Mouse (Mus musculus) MEL (cell line): ENCODE data around the gene Gm29776. TPM values are rescaled to one million over a fixed set of nuclear protein-coding genes. Genes with fewer than 3 reads are reported as not detected.
A peak's percentile ranks its signal among the peaks of the same experiment; 100 is the strongest.

Experiments
- DNase-seq: peaks from one replicate; pipeline ENCODE4 v3.0.0; 2011; ENCODE audit warnings: low read depth, low spot score
- H3K27ac ChIP-seq: 2 replicates; pipeline ENCODE4 v1.5.1; 2012; ENCODE audit warnings: low read depth, mild to moderate bottlenecking, control low read depth, low read length, moderate library complexity; ENCODE audit not compliant: control insufficient read depth
- H3K27me3 ChIP-seq, 2 experiments: fragments of 150-350 bp in 1 of 2; sonication (generic) in 1 of 2; 2 replicates each; pipeline ENCODE4 v1.6.1; 2012; ENCODE audit warnings: low read length in 2 of 2, mild to moderate bottlenecking in 2 of 2, improper control_type of control experiment in 1 of 2, moderate library complexity in 1 of 2; ENCODE audit not compliant: insufficient read depth in 2 of 2, control insufficient read depth in 1 of 2
- H3K36me3 ChIP-seq, 2 experiments: 2 replicates each; pipeline ENCODE4 v1.6.1; 2012 to 2014; ENCODE audit warnings: low read length in 2 of 2, improper control_type of control experiment in 1 of 2, inconsistent platforms in 1 of 2, mild to moderate bottlenecking in 1 of 2; ENCODE audit not compliant: insufficient read depth in 2 of 2, control insufficient read depth in 1 of 2
- H3K4me1 ChIP-seq, 2 experiments: fragments of 150-350 bp in 1 of 2; sonication (generic) in 1 of 2; 2 replicates each; pipeline ENCODE4 v1.6.1; 2012; ENCODE audit warnings: low read length in 2 of 2, improper control_type of control experiment in 1 of 2, mild to moderate bottlenecking in 1 of 2; ENCODE audit not compliant: insufficient read depth in 2 of 2, control insufficient read depth in 1 of 2
- H3K4me3 ChIP-seq, 2 experiments: fragments of 150-350 bp in 1 of 2; sonication (generic) in 1 of 2; 2 replicates each; pipeline ENCODE4 v1.5.1; 2012; ENCODE audit warnings: low read depth in 2 of 2, low read length in 2 of 2, mild to moderate bottlenecking in 2 of 2, moderate library complexity in 2 of 2, control low read depth in 1 of 2, improper control_type of control experiment in 1 of 2; ENCODE audit not compliant: control insufficient read depth in 1 of 2, insufficient read depth in 1 of 2
- H3K79me2 ChIP-seq: 2 replicates; pipeline ENCODE4 v1.6.1; 2012; ENCODE audit warnings: mild to moderate bottlenecking, low read length, moderate library complexity; ENCODE audit not compliant: control insufficient read depth, poor library complexity, insufficient read depth
- H3K9ac ChIP-seq: 2 replicates; pipeline ENCODE4 v1.6.1; 2012; ENCODE audit warnings: low read depth, mild to moderate bottlenecking, control low read depth, low read length, moderate library complexity; ENCODE audit not compliant: control insufficient read depth, poor library complexity, severe bottlenecking
- H3K9me3 ChIP-seq: fragments of 150-350 bp; sonication (generic); replicated peaks from 2 replicates; pipeline ENCODE4 v1.6.1; 2012; ENCODE audit warnings: mild to moderate bottlenecking, low read length, improper control_type of control experiment, moderate library complexity; ENCODE audit not compliant: insufficient read depth
- BHLHE40 ChIP-seq: IDR thresholded peaks from 2 replicates; pipeline ENCODE4 v1.6.1; 2012; ENCODE audit warnings: low read depth, mild to moderate bottlenecking, inconsistent platforms, low read length, improper control_type of control experiment, borderline replicate concordance
- CTCF ChIP-seq, 3 experiments: IDR thresholded peaks in 2 of 3; conservative IDR thresholded peaks in 1 of 3; 2 replicates each; pipeline ENCODE4 v1.5.1; 2011 to 2012; ENCODE audit warnings: low read length in 3 of 3, low read depth in 2 of 3, mild to moderate bottlenecking in 2 of 3, improper control_type of control experiment in 1 of 3, inconsistent platforms in 1 of 3, mixed read lengths in 1 of 3, moderate library complexity in 1 of 3; ENCODE audit not compliant: control insufficient read depth in 1 of 3, insufficient read depth in 1 of 3, poor library complexity in 1 of 3, severe bottlenecking in 1 of 3
- E2F4 ChIP-seq: IDR thresholded peaks from 2 replicates; pipeline ENCODE4 v1.6.1; 2011; ENCODE audit warnings: low read depth, low read length, improper control_type of control experiment, borderline replicate concordance
- EP300 ChIP-seq, 2 experiments: IDR thresholded peaks; 2 replicates each; pipeline ENCODE4 v1.6.1; 2011; ENCODE audit warnings: improper control_type of control experiment in 2 of 2, low read length in 2 of 2, low read depth in 1 of 2, mild to moderate bottlenecking in 1 of 2
- GABPA ChIP-seq: IDR thresholded peaks from 2 replicates; pipeline ENCODE4 v1.6.1; 2012; ENCODE audit warnings: low read depth, mild to moderate bottlenecking, inconsistent platforms, low read length, improper control_type of control experiment, moderate library complexity
- HCFC1 ChIP-seq: IDR thresholded peaks from 2 replicates; pipeline ENCODE4 v1.6.1; 2012; ENCODE audit warnings: low read depth, mild to moderate bottlenecking, inconsistent platforms, low read length, improper control_type of control experiment, moderate library complexity
- KAT2A ChIP-seq: conservative IDR thresholded peaks from 2 replicates; pipeline ENCODE4 v1.6.1; 2012; ENCODE audit warnings: low read depth, low read length, improper control_type of control experiment, inconsistent platforms
- MAZ ChIP-seq: IDR thresholded peaks from 2 replicates; pipeline ENCODE4 v1.6.1; 2012; ENCODE audit warnings: low read depth, mild to moderate bottlenecking, inconsistent platforms, low read length, improper control_type of control experiment
- MEF2A ChIP-seq: IDR thresholded peaks from 2 replicates; pipeline ENCODE4 v1.6.1; 2014; ENCODE audit warnings: low read depth, mild to moderate bottlenecking, inconsistent platforms, low read length, improper control_type of control experiment; ENCODE audit not compliant: poor library complexity, insufficient replicate concordance, severe bottlenecking; ENCODE audit errors: extremely low read depth
- MYB ChIP-seq: IDR thresholded peaks from 2 replicates; pipeline ENCODE4 v1.6.1; 2011; ENCODE audit warnings: mild to moderate bottlenecking, low read depth, low read length, improper control_type of control experiment
- NELFE ChIP-seq: IDR thresholded peaks from 2 replicates; pipeline ENCODE4 v1.6.1; 2011; ENCODE audit warnings: low read depth, low read length, improper control_type of control experiment
- NRF1 ChIP-seq: IDR thresholded peaks from 2 replicates; pipeline ENCODE4 v1.6.1; 2014; ENCODE audit warnings: low read depth, mild to moderate bottlenecking, inconsistent platforms, low read length, improper control_type of control experiment, moderate library complexity; ENCODE audit not compliant: poor library complexity, insufficient read depth, severe bottlenecking
- POLR2AphosphoS2 ChIP-seq: IDR thresholded peaks from 2 replicates; pipeline ENCODE4 v1.6.1; 2011; ENCODE audit warnings: low read length, improper control_type of control experiment
- POLR2AphosphoS5 ChIP-seq: IDR thresholded peaks from 2 replicates; pipeline ENCODE4 v1.6.1; 2012; ENCODE audit warnings: low read depth, borderline replicate concordance, mild to moderate bottlenecking, inconsistent platforms, low read length, moderate library complexity, mixed read lengths
- TAL1 ChIP-seq: IDR thresholded peaks from 2 replicates; pipeline ENCODE4 v1.6.1; 2012; ENCODE audit warnings: mild to moderate bottlenecking, inconsistent platforms, low read length, moderate library complexity, mixed read lengths
- TBP ChIP-seq: IDR thresholded peaks from 2 replicates; pipeline ENCODE4 v1.8.0; 2011; ENCODE audit warnings: low read depth, low read length, improper control_type of control experiment
- USF1 ChIP-seq: IDR thresholded peaks from 2 replicates; pipeline ENCODE4 v1.6.1; 2014; ENCODE audit warnings: low read depth, mild to moderate bottlenecking, inconsistent platforms, low read length, improper control_type of control experiment, moderate library complexity
- USF2 ChIP-seq, 2 experiments: IDR thresholded peaks; 2 replicates each; pipeline ENCODE4 v1.6.1; 2011 to 2012; ENCODE audit warnings: improper control_type of control experiment in 2 of 2, low read length in 2 of 2, borderline replicate concordance in 1 of 2, inconsistent platforms in 1 of 2, low read depth in 1 of 2, mild to moderate bottlenecking in 1 of 2; ENCODE audit not compliant: insufficient read depth in 1 of 2
- ZKSCAN1 ChIP-seq: IDR thresholded peaks from 2 replicates; pipeline ENCODE4 v1.6.1; 2012; ENCODE audit warnings: low read depth, mild to moderate bottlenecking, inconsistent platforms, low read length, improper control_type of control experiment, moderate library complexity
- ZNF384 ChIP-seq: IDR thresholded peaks from 2 replicates; pipeline ENCODE4 v1.6.1; 2012; ENCODE audit warnings: low read depth, mild to moderate bottlenecking, inconsistent platforms, low read length, improper control_type of control experiment
- polyA plus RNA-seq, 2 experiments: library from polyadenylated mRNA; stranded (reverse) in 1 of 2; unstranded in 1 of 2; fragments of >175 nt in 1 of 2; fragments of >200 nt in 1 of 2; gene quantifications; 2 replicates each; pipeline versions ENCODE4 v1.2.1 to v1.2.4; 2012; ENCODE audit warnings: low replicate concordance in 2 of 2, low read depth in 1 of 2; ENCODE audit not compliant: insufficient read length in 2 of 2, insufficient read depth in 1 of 2, missing spikeins in 1 of 2
- total RNA-seq: library from RNA; depleted of rRNA; stranded (reverse); fragments of 300-350 nt; gene quantifications from 2 replicates; pipeline ENCODE4 v1.2.3, GENCODE M21; 2012

Gene Gm29776
- total and polyA plus RNA-seq, 3 experiments, result not detected

DNA sequence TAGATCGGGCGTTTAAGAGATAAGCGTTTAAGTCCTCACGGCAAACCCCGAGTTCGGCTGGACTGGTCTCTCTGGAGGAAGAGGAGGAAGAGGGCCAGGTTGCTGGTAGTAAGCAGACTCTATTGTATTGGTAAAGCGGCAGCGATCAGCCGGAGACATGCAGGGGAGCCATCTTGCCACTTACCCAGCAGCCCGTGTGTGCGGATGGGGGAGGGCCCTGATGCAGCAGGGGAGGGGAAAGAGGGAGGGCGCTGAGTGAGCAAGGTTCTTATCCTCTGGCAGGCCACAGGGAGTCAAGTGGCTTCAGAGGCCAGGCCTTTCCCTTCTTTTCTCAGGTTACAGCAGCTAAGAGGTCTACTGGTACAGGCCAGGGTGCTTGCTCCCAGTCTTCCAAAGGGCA lies 45.1 kb downstream of the Gm29776 start (continued):
- no peak for TF ChIP-seq GABPA
- TF ChIP-seq POLR2AphosphoS5, result 0 out of 2 replicates have a peak, but pooled peaks have one; percentile 29

DNA sequence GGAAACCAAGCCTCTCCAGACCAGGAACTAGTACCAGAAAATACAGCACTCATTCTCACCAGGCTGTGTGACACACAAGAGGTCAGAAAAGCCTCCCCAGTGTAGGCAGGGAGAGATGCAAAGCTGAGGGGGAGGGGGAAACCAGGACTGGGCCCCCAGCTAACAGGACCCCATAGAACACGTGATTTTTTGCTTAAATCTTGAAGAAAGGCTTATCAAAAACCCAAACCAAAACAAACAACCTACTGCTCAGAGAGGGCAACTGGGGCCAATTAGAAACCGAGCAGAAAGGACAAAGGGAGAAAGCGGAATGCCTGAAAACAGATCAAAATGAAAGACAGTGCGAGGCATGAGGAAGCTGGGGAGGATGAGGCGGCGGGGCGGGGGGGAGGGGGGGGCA lies 45.8 kb downstream of the Gm29776 start:
- DNase-seq, result peak; percentile 30
- Histone ChIP-seq H3K27ac (peak overlapping the region; percentile 47), H3K4me1 (peaks cover 4 to 29% of the 10 kb centered on the region in 2 experiments), H3K36me3 (peaks cover 7 to 34% of the 10 kb centered on the region in 2 experiments; a peak in 3 of 4 replicates), H3K79me2 (peaks cover 24% of the 10 kb centered on the region), H3K4me3 (peak overlapping the region; percentile 96 to 97), H3K9me3 (no peaks in the 10 kb centered on the region), H3K9ac (peak overlapping the region; percentile 96), H3K27me3 (no peaks in the 10 kb centered on the region)
- TF ChIP-seq USF1 (0 out of 2 replicates have a peak, but pooled peaks have one; percentile 45), E2F4 (no peak)

DNA sequence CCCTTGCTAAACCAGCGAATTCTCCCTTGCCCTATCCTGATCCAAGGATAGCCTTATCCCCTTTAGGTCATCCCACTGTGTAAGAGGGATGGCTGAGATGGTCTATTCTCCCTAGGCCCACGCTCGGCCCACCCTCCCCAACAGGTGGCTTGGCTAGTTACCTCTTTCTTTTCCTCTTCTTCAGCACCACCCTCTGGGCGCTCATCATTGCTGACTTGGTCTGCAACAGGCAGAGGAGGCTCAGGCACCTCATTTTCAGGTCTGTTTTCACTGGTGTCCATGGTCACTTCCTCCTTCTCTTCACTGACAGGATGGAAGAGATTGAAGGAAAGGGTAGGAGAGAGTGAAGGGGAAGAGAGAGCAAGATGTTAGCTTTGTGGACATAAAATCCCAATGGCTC lies 47.1 kb downstream of the Gm29776 start:
- Histone ChIP-seq H3K27ac (no peak overlapping the region), H3K4me3 (no peak overlapping the region), H3K9me3 (no peaks in the 10 kb centered on the region), H3K4me1 (peaks cover 4 to 31% of the 10 kb centered on the region in 2 experiments), H3K9ac (no peak overlapping the region), H3K27me3 (no peaks in the 10 kb centered on the region)
- no peak for DNase-seq
- TF ChIP-seq POLR2AphosphoS2 (no peak), GABPA (no peak), MAZ (no peak), ZNF384 (no peak), HCFC1 (no peak), USF1 (no peak), MEF2A (no peak), EP300 (IDR thresholded peaks at IDR 0.05; ENCODE audit: low read depth in 1 of 2, low read length in 2 of 2) (no peak), TBP (no peak), NELFE (no peak), BHLHE40 (no peak), KAT2A (no peak), ZKSCAN1 (no peak), CTCF (IDR thresholded peaks at IDR 0.05 in 2 of 3, conservative IDR thresholded peaks at IDR 0.05 in 1 of 3; ENCODE audit: control insufficient read depth in 1 of 3, insufficient read depth in 1 of 3, low read depth in 2 of 3, low read length in 3 of 3, poor library complexity in 1 of 3, severe bottlenecking in 1 of 3) (no peak), NRF1 (no peak), USF2 (IDR thresholded peaks at IDR 0.05; ENCODE audit: borderline replicate concordance in 1 of 2, insufficient read depth in 1 of 2, low read depth in 1 of 2, low read length in 2 of 2) (no peak), TAL1 (no peak), MYB (no peak), POLR2AphosphoS5 (no peak)
- TF ChIP-seq, all 39 proteins: peak for 0
- peaks cover 24% of the 10 kb centered on the region for H3K79me2 ChIP-seq
- H3K36me3 ChIP-seq, result peaks cover 12 to 37% of the 10 kb centered on the region in 2 experiments
